Mouse (Mus musculus) stomach, embryonic 16.5 days (tissue): ENCODE measurements around the gene Iba57. TPM values are rescaled to one million over a fixed set of nuclear protein-coding genes. Genes with fewer than 3 reads are reported as not detected.

Experiments used
- ATAC-seq: fragments of 200-750 bp; cut with Nextera tagmentation; 2 replicates; pipeline ENCODE4 v1.8.0; 2017; ENCODE audit warnings: moderate number of reproducible peaks, moderate TSS enrichment; ENCODE audit not compliant: insufficient read depth, low FRiP score
- H3K27ac ChIP-seq: fragments of 300-500 bp; sonication (generic); 2 replicates; pipeline ENCODE4 v1.5.1; 2014; ENCODE audit warnings: low read length
- H3K27me3 ChIP-seq: fragments of 300-500 bp; sonication (generic); 2 replicates; pipeline ENCODE4 v1.6.1; 2014; ENCODE audit warnings: low read length, control low read depth, mixed read lengths; ENCODE audit not compliant: control insufficient read depth, insufficient read depth
- H3K36me3 ChIP-seq: fragments of 300-500 bp; sonication (generic); 2 replicates; pipeline ENCODE4 v1.6.1; 2014; ENCODE audit warnings: low read length; ENCODE audit not compliant: control insufficient read depth, insufficient read depth
- H3K4me1 ChIP-seq: fragments of 300-500 bp; sonication (generic); 2 replicates; pipeline ENCODE4 v1.6.1; 2014; ENCODE audit warnings: low read length, control low read depth, mixed read lengths; ENCODE audit not compliant: control insufficient read depth, insufficient read depth
- H3K4me2 ChIP-seq: fragments of 300-500 bp; sonication (generic); 2 replicates; pipeline ENCODE4 v1.6.1; 2014; ENCODE audit warnings: low read depth, low read length, mixed read lengths
- H3K4me3 ChIP-seq: fragments of 300-500 bp; sonication (generic); replicated peaks from 2 replicates; pipeline ENCODE4 v1.5.1; 2014; ENCODE audit warnings: mild to moderate bottlenecking, low read length
- H3K9ac ChIP-seq: fragments of 300-500 bp; sonication (generic); 2 replicates; pipeline ENCODE4 v1.6.1; 2014; ENCODE audit warnings: low read length
- H3K9me3 ChIP-seq: fragments of 300-500 bp; sonication (generic); replicated peaks from 2 replicates; pipeline ENCODE4 v1.6.1; 2016; ENCODE audit warnings: low read length, control low read depth; ENCODE audit not compliant: control insufficient read depth
- WGBS: fragments of 180-500 bp; shearing (Covaris S2); extraction: QIAGEN DNeasy Blood & Tissue Kit; methylation state at CpG from one replicate; pipeline ENCODE4 v1.1.7; 2014; 5-methylcytosine and 5-hydroxymethylcytosine counted together
- polyA plus RNA-seq: library from polyadenylated mRNA; unstranded; fragments of >200 nt; fragmentation: Nextera tagmentation; extraction: Ambion mirVana; gene quantifications from 2 replicates; pipeline ENCODE4 v1.2.1, GENCODE M21; 2015

Gene Iba57
- polyA plus RNA-seq, 1 experiment from 2014 or later, result 7.0 TPM

DNA sequence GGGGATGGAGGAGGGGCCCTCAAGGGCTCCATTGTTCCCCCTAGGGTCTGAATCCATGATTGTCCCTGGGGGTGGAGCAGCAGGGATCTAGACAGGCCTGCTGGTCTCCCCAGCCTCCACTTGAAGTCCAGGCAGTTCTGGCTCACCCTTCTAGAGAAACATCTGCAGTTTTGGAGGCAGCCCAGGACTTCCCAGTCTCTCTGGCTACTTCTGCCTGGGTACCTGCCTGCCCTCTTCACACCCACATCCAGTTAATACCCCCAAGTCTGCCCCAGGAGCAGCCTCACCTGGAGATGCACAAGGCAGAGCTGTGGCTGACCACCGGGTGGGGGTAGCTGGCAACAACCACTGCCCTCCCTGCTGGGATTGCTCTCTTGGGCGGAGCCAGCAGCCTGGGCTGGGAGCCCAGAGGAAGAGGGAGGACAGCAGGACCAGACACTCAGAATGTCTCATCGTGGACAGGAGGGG is 19.4 kb upstream of the Iba57 start, which contains the start of gene Gjc2:
TSS of gene Gjc2 (minus strand) at position 350 of the 468 bp plus-strand sequence.
- Histone ChIP-seq H3K4me1 (peaks cover 12% of the 10 kb centered on the region), H3K4me3 (no peak within 1 kb of the TSS), H3K9me3 (no peaks in the 10 kb centered on the region), H3K9ac (peak within 1 kb of the TSS; percentile 24), H3K36me3 (peaks cover 7% of the 10 kb centered on the region; the same call in 1 of the 2 replicates), H3K27me3 (peaks cover 19% of the 10 kb centered on the region; the same call in 1 of the 2 replicates), H3K4me2 (0 out of 2 replicates have a peak within 1 kb of the TSS, but pooled peaks have one; percentile 7), H3K27ac (peak within 1 kb of the TSS; percentile 77)
- 31% methylated on average over 3 of the region's 3 CpGs for WGBS
- ATAC-seq, result peak; percentile 70; the same call in 1 of the 2 replicates

DNA sequence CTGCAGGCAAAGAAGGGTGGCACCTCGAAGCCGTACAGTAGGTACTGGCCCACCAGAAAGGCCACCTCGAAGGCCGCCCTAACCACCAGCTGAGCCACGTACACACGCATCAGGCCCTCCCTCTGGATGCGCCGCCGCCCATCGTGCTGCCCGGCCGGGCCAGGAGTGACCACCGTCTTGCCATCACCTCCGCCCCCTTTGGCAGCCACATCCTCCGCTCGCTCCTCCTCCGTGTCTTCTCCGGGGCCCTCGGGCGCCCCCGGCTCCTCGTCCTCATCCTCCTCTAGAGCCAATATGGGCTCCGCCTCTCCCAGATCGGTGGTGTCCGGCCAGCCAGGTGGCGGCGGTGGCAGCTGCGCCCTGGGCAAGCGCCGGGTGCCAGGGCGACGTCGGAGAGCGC is 13.4 kb upstream of the Iba57 start:
- peak overlapping the region; percentile 25 for H3K4me3 ChIP-seq

DNA sequence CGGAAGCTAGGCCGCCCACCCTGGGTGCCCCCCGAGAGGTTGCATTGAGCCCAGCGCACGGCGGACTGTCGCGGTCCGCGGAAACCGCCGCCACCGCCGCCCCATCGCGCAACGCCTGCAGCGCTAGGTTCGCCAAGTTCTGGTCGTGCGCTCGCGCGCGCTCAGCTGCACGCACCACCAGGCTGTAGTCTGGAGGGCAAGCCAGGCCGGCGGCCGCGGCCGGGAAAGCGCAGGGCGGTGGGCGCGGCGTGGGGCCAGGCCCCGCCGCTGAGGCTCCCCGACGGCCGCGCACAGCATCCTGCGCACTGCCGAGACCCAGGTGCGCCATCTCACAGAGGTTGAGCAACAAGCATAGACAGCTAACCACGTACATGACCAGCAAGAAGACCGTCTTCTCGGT is 12.9 kb upstream of the Iba57 start:
- WGBS, result 2% methylated on average over 48 of the region's 48 CpGs
- no peak for ATAC-seq

More for the DNA sequence above, 13.4 kb upstream of the Iba57 start:
- Histone ChIP-seq H3K9ac (peak overlapping the region; percentile 48; the same call in 1 of the 2 replicates), H3K27ac (no peak overlapping the region), H3K9me3 (no peaks in the 10 kb centered on the region), H3K27me3 (peaks cover 56% of the 10 kb centered on the region), H3K4me1 (no peaks in the 10 kb centered on the region), H3K36me3 (no peaks in the 10 kb centered on the region), H3K4me2 (peak overlapping the region; percentile 35)
- no peak for ATAC-seq
- 5% methylated on average over 34 of the region's 34 CpGs for WGBS

DNA sequence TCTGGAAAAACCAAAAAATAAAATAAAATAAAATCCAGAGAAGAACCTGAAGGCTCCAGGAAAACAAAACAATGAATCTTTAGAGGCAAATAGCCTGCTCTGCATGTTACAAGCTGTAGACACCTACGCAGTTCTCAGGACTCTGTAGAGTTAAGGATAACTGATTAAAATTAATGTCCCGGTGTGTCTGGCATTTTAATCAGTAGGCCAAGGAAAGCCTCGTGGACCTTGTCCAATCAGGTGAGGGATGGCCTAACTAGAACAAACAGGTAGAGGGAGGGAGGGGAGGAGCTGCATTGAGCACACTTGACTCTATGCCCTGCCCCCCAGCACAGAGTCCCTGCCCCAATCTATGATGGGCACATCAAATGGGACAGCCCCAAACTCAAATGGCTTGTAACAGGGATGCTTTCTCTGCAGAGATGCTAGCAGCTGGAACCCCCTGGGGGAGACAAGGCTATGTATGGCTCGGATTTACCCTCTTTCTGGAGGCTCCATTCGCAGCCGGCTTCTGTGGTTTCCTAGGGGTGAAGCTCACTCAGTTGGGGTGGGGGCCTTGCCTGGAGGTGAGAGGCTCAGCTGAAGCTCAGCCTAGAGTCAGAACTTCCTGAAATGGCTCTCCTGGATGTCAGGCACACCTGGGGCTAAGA is 10.8 kb upstream of the Iba57 start:
- no peaks in the 10 kb centered on the region for H3K4me1 ChIP-seq
- no peak for ATAC-seq
- H3K4me3 ChIP-seq, result no peak overlapping the region
- no peak overlapping the region for H3K4me2 ChIP-seq
- 47% methylated on average over 6 of the region's 6 CpGs for WGBS
- H3K27ac ChIP-seq, result no peak overlapping the region
- H3K27me3 ChIP-seq, result peaks cover 51% of the 10 kb centered on the region
- H3K36me3 ChIP-seq, result no peaks in the 10 kb centered on the region
- no peak overlapping the region for H3K9ac ChIP-seq
- H3K9me3 ChIP-seq, result no peaks in the 10 kb centered on the region

More for the DNA sequence above, 12.9 kb upstream of the Iba57 start:
- Histone ChIP-seq H3K9ac (peak overlapping the region; percentile 48), H3K36me3 (no peaks in the 10 kb centered on the region), H3K4me3 (peak overlapping the region; percentile 25), H3K4me1 (no peaks in the 10 kb centered on the region), H3K4me2 (peak overlapping the region; percentile 35), H3K27me3 (peaks cover 56% of the 10 kb centered on the region), H3K27ac (no peak overlapping the region), H3K9me3 (no peaks in the 10 kb centered on the region)

DNA sequence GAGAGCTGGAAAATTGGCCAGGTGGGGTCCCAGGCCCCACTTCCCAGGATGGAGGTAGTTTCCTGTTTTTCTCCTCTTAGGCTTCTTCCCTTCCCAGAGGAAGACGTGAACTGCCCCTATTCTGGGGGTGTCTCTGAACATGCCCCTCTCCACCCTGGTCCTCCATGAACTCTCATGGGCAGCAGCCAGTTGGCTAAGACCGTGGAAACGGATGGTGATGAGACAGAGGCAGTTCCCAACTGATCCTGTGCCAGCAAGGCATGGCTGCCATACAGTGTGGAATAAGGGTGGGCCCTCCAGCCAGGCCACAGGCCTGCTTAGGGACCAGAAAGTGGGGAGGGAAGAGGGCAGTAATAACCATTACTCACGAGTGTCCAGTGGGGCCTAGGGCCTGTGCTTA is 7.0 kb upstream of the Iba57 start:
- Histone ChIP-seq H3K4me3 (no peak overlapping the region), H3K4me1 (no peaks in the 10 kb centered on the region), H3K9ac (no peak overlapping the region), H3K27ac (no peak overlapping the region), H3K27me3 (peaks cover 14% of the 10 kb centered on the region), H3K36me3 (no peaks in the 10 kb centered on the region), H3K9me3 (no peaks in the 10 kb centered on the region), H3K4me2 (no peak overlapping the region)
- no peak for ATAC-seq
- WGBS, result 72% methylated on average over 4 of the region's 4 CpGs

DNA sequence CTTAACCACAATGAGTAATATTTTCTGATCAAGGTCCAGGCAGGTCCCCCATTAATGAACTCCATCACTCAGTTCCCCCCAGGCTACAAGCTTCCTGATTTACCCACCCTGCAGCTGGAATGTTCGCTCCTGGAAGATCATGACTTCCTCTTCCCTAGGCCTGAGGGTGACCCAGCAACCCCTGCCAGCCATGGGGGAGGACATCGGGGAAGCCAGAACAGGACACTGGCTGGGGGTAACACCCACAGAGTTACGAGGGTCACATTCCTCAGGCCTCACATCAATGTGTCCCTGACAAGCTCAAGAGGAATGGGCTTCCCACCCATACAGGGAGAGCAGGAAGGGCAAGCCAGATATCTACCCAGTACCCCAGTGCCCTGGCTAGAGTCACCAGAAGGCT is 6.3 kb upstream of the Iba57 start:
- Histone ChIP-seq H3K4me2 (no peak overlapping the region), H3K9ac (no peak overlapping the region), H3K9me3 (no peaks in the 10 kb centered on the region), H3K36me3 (no peaks in the 10 kb centered on the region), H3K27me3 (peaks cover 7% of the 10 kb centered on the region), H3K4me1 (no peaks in the 10 kb centered on the region), H3K4me3 (no peak overlapping the region), H3K27ac (no peak overlapping the region)
- WGBS, result 63% methylated on average over 3 of the region's 3 CpGs
- ATAC-seq, result no peak

DNA sequence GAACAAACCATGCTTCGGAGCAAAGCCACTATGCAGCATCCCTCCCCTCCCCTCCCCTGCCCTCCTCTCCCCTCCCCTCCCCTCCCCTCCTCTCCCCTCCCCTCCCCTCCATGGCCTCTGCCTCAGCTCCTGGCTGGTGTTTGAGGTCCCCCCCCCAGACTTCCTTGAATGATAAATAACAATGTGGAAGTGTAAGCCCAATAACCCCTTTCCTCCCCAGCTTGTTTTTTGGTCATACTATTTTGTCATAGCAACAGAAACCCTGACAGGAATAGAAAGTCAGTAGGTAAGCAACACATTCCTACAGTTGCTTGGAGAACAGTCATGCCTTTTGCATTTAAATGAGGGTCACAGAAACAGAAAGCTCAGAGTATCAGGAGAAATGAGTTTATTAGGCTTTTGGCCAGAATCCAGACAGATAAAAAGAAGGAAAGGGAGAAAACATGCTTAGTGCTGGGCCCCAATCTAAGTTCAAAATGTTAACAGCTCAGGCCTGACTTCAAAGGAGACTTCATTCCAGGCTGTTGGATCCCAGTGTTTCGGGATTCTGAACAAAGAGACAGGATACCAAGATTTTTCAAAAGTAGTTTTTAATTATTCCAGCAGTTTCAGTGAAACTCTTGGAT is 2.2 kb upstream of the Iba57 start:
- H3K9me3 ChIP-seq, result no peaks in the 10 kb centered on the region
- H3K9ac ChIP-seq, result no peak overlapping the region
- H3K4me1 ChIP-seq, result peaks cover 12% of the 10 kb centered on the region
- no peak overlapping the region for H3K27ac ChIP-seq
- 61% methylated on average over 2 of the region's 2 CpGs for WGBS
- no peak for ATAC-seq
- no peaks in the 10 kb centered on the region for H3K27me3 ChIP-seq
- H3K4me3 ChIP-seq, result no peak overlapping the region
- no peak overlapping the region for H3K4me2 ChIP-seq
- no peaks in the 10 kb centered on the region for H3K36me3 ChIP-seq

DNA sequence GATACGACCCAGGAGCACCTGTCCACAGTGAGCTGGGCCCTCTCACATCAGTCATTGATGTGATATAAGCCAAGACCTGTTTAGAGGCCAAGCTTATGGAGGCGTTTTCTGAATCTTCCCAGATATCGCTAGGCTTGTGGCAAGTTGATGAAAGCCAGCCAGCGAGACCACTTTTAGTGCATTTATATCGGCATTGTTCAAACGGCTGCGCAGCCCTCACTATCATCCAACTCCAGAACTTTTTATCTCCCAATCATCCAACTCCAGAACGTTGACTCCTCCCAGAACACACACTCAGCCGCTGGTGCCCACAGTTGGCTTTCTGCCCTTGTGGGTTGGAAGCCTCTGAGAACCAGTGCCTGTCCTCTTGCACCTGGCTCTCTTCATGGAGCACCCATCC is 845 bp upstream of the Iba57 start:
- H3K36me3 ChIP-seq, result no peaks in the 10 kb centered on the region
- H3K9ac ChIP-seq, result peak overlapping the region; percentile 1; the same call in 1 of the 2 replicates
- H3K4me3 ChIP-seq, result no peak overlapping the region
- WGBS, result 78% methylated on average over 9 of the region's 9 CpGs
- peak overlapping the region; percentile 60 for H3K4me2 ChIP-seq
- H3K27ac ChIP-seq, result peak overlapping the region; percentile 99
- no peak for ATAC-seq
- H3K27me3 ChIP-seq, result no peaks in the 10 kb centered on the region
- peaks cover 12% of the 10 kb centered on the region for H3K4me1 ChIP-seq
- H3K9me3 ChIP-seq, result no peaks in the 10 kb centered on the region
